Mouse (Mus musculus) right cerebral cortex, adult 2 months (tissue): Measurements from ENCODE around the gene Eva1c.
A peak's percentile ranks its signal among the peaks of the same experiment; 100 is the strongest.

ENCODE experiments used
- DNase-seq, 2 experiments: peaks; one replicate each; pipeline ENCODE4 v3.0.0; 2021 to 2022; ENCODE audit warnings: low spot score in 2 of 2

Gene Eva1c

GRCm38 (mm10) chr16:90917156-90917555, 90.6 kb downstream of the Eva1c start:
- no peak for DNase-seq

GRCm38 (mm10) chr16:90921471-90922159, 95.1 kb downstream of the Eva1c start:
- DNase-seq, result no peak

GRCm38 (mm10) chr16:90924606-90925370, 98.3 kb downstream of the Eva1c start:
- no peak for DNase-seq

GRCm38 (mm10) chr16:90925461-90925860, 98.9 kb downstream of the Eva1c start:
- peak; percentile 72 to 79 for DNase-seq

- DNase-seq, result no peak
Measured at GRCm38 (mm10) chr16:90927446-90927845, 100.9 kb downstream of the Eva1c start.

GRCm38 (mm10) chr16:90933534-90934176, 107.1 kb downstream of the Eva1c start:
- DNase-seq, result no peak

- peak; percentile 62 to 64 for DNase-seq
Measured at GRCm38 (mm10) chr16:90934193-90934686, 107.7 kb downstream of the Eva1c start.

- DNase-seq, result peak; percentile 91 to 92
Measured at GRCm38 (mm10) chr16:90934687-90935328, 108.3 kb downstream of the Eva1c start, which contains the start of gene Cfap298. Cfap298 (minus strand) TSS chr16:90935114.

- DNase-seq, result no peak
Measured at GRCm38 (mm10) chr16:90941246-90941645, 114.7 kb downstream of the Eva1c start.

- no peak for DNase-seq
Measured at GRCm38 (mm10) chr16:90946977-90947376, 120.5 kb downstream of the Eva1c start.

GRCm38 (mm10) chr16:90950354-90950963, 123.9 kb downstream of the Eva1c start:
- DNase-seq, result no peak

GRCm38 (mm10) chr16:90953147-90953546, 126.6 kb downstream of the Eva1c start:
- DNase-seq, result no peak

- DNase-seq, result no peak
Measured at GRCm38 (mm10) chr16:90953770-90954169, 127.3 kb downstream of the Eva1c start.
